Mouse (Mus musculus) spleen, adult 2 months (tissue): ENCODE data around the gene Cdr2. TPM values are rescaled to one million over a fixed set of nuclear protein-coding genes. Genes with fewer than 3 reads are reported as not detected.

Experiments
- DNase-seq, 2 experiments: peaks; one replicate each; pipeline versions ENCODE4 v3.0.0 to v3.0.0-alpha.2; 2012 to 2021; ENCODE audit warnings: low spot score in 2 of 2, low read depth in 1 of 2
- H3K27ac ChIP-seq: fragments of 200-500 bp; 2 replicates; pipeline ENCODE4 v1.5.1; 2012; ENCODE audit warnings: low read length, inconsistent platforms; ENCODE audit not compliant: insufficient read depth
- H3K27me3 ChIP-seq: fragments of 200-500 bp; 2 replicates; pipeline ENCODE4 v1.6.1; 2012; ENCODE audit warnings: mild to moderate bottlenecking, moderate library complexity, low read length, inconsistent platforms; ENCODE audit not compliant: control insufficient read depth, insufficient read depth
- H3K36me3 ChIP-seq: fragments of 200-500 bp; 2 replicates; pipeline ENCODE4 v1.6.1; 2012; ENCODE audit warnings: mild to moderate bottlenecking, low read length, inconsistent platforms; ENCODE audit not compliant: control insufficient read depth, insufficient read depth
- H3K4me1 ChIP-seq: fragments of 200-500 bp; 2 replicates; pipeline ENCODE4 v1.6.1; 2011; ENCODE audit warnings: inconsistent platforms; ENCODE audit not compliant: control insufficient read depth, insufficient read depth, insufficient read length
- H3K4me3 ChIP-seq: fragments of 200-500 bp; 2 replicates; pipeline ENCODE4 v1.5.1; 2011; ENCODE audit warnings: mild to moderate bottlenecking, inconsistent platforms; ENCODE audit not compliant: insufficient read depth, insufficient read length; ENCODE audit errors: extremely low read depth
- CTCF ChIP-seq: fragments of 200-500 bp; IDR thresholded peaks from 2 replicates; pipeline ENCODE4 v1.5.1; 2011; ENCODE audit warnings: mild to moderate bottlenecking, inconsistent platforms; ENCODE audit not compliant: insufficient read depth, insufficient read length, insufficient replicate concordance; ENCODE audit errors: extremely low read depth
- POLR2A ChIP-seq: fragments of 200-500 bp; IDR thresholded peaks from 2 replicates; pipeline ENCODE4 v1.6.1; 2011; ENCODE audit warnings: low read depth, low read length, inconsistent platforms
- WGBS: fragments of 180-500 bp; shearing (Covaris S2); methylation state at CpG from one replicate; pipeline ENCODE4 v1.1.7; 2018; 5-methylcytosine and 5-hydroxymethylcytosine counted together
- polyA plus RNA-seq: library from polyadenylated mRNA; depleted of rRNA; stranded (reverse); fragments of >200 nt; gene quantifications from 2 replicates; pipeline ENCODE4 v1.2.3, GENCODE M21; 2012

Gene Cdr2
- polyA plus RNA-seq, 1 experiment = 57.4 TPM

- no peaks in the 10 kb centered on the region for H3K36me3 ChIP-seq
- no peak overlapping the region for H3K4me3 ChIP-seq
- no peak for DNase-seq
- TF ChIP-seq POLR2A (no peak), CTCF (no peak)
- WGBS = 79% methylated on average over 10 of the region's 10 CpGs
- no peaks in the 10 kb centered on the region for H3K4me1 ChIP-seq
- H3K27ac ChIP-seq = no peak overlapping the region
- no peaks in the 10 kb centered on the region for H3K27me3 ChIP-seq
Measured at GRCm38 (mm10) chr7:121011794-121012689, 29.9 kb upstream of the Cdr2 start.

GRCm38 (mm10) chr7:121003793-121004418 lies 21.8 kb upstream of the Cdr2 start:
- no peak overlapping the region for H3K4me3 ChIP-seq
- no peaks in the 10 kb centered on the region for H3K27me3 ChIP-seq
- H3K27ac ChIP-seq = no peak overlapping the region
- no peak for DNase-seq
- H3K36me3 ChIP-seq = no peaks in the 10 kb centered on the region
- H3K4me1 ChIP-seq = no peaks in the 10 kb centered on the region
- 79% methylated on average over 4 of the region's 4 CpGs for whole genome bisulfite sequencing
- TF ChIP-seq CTCF (no peak), POLR2A (no peak)

GRCm38 (mm10) chr7:121002407-121002928 lies 20.4 kb upstream of the Cdr2 start:
- no peaks in the 10 kb centered on the region for H3K27me3 ChIP-seq
- no peak overlapping the region for H3K4me3 ChIP-seq
- 91% methylated on average over 5 of the region's 5 CpGs for WGBS
- no peak overlapping the region for H3K27ac ChIP-seq
- H3K4me1 ChIP-seq = no peaks in the 10 kb centered on the region
- no peak for DNase-seq
- no peaks in the 10 kb centered on the region for H3K36me3 ChIP-seq
- TF ChIP-seq CTCF = no peak

- TF ChIP-seq CTCF = no peak
- Histone ChIP-seq H3K4me1 (no peaks in the 10 kb centered on the region), H3K27ac (no peak overlapping the region), H3K27me3 (no peaks in the 10 kb centered on the region), H3K4me3 (no peak overlapping the region), H3K36me3 (no peaks in the 10 kb centered on the region)
- no peak for DNase-seq
- 77% methylated on average over 3 of the region's 3 CpGs for WGBS
Measured at GRCm38 (mm10) chr7:121001879-121002278, 19.8 kb upstream of the Cdr2 start.

- WGBS = 73% methylated on average over 3 of the region's 3 CpGs
- no peak for TF ChIP-seq CTCF
- TF ChIP-seq POLR2A = no peak
- H3K4me3 ChIP-seq = no peak overlapping the region
- no peaks in the 10 kb centered on the region for H3K36me3 ChIP-seq
- H3K27ac ChIP-seq = no peak overlapping the region
- DNase-seq = no peak
- no peaks in the 10 kb centered on the region for H3K27me3 ChIP-seq
- no peaks in the 10 kb centered on the region for H3K4me1 ChIP-seq
Measured at GRCm38 (mm10) chr7:121000065-121000822, 18.1 kb upstream of the Cdr2 start.

- no peak for DNase-seq
- H3K4me1 ChIP-seq = no peaks in the 10 kb centered on the region
- H3K4me3 ChIP-seq = no peak overlapping the region
- TF ChIP-seq POLR2A (no peak), CTCF (no peak)
- H3K36me3 ChIP-seq = no peaks in the 10 kb centered on the region
- 75% methylated on average over 2 of the region's 2 CpGs for WGBS
- H3K27me3 ChIP-seq = no peaks in the 10 kb centered on the region
- no peak overlapping the region for H3K27ac ChIP-seq
Measured at GRCm38 (mm10) chr7:120999021-120999530, 17.0 kb upstream of the Cdr2 start.

GRCm38 (mm10) chr7:120991191-120991590 lies 9.1 kb upstream of the Cdr2 start:
- no peak overlapping the region for H3K27ac ChIP-seq
- TF ChIP-seq CTCF = no peak
- no peak for TF ChIP-seq POLR2A
- H3K4me3 ChIP-seq = no peak overlapping the region
- H3K36me3 ChIP-seq = no peaks in the 10 kb centered on the region
- H3K4me1 ChIP-seq = no peaks in the 10 kb centered on the region
- H3K27me3 ChIP-seq = no peaks in the 10 kb centered on the region
- WGBS = 92% methylated on average over 8 of the region's 8 CpGs
- DNase-seq = no peak
